Mouse (Mus musculus) myocyte (in vitro differentiated cells): ENCODE data around the gene Olfr49. TPM values are rescaled to one million over a fixed set of nuclear protein-coding genes. Genes with fewer than 3 reads are reported as not detected.

Experiments
- H3K27me3 ChIP-seq: one replicate; pipeline ENCODE4 v1.6.1; 2011; ENCODE audit not compliant: control insufficient read depth, insufficient read depth, insufficient read length
- H3K36me3 ChIP-seq: one replicate; pipeline ENCODE4 v1.6.1; 2011; ENCODE audit not compliant: control insufficient read depth, insufficient read depth
- H3K4me2 ChIP-seq: one replicate; pipeline ENCODE4 v1.6.1; 2011; ENCODE audit warnings: low read depth, control low read depth
- H3K4me3 ChIP-seq: one replicate; pipeline ENCODE4 v1.5.1; 2011; ENCODE audit warnings: mild to moderate bottlenecking, control low read depth, moderate library complexity
- H3K79me2 ChIP-seq: one replicate; pipeline ENCODE4 v1.6.1; 2011; ENCODE audit not compliant: control insufficient read depth, insufficient read depth
- H3ac ChIP-seq: one replicate; pipeline ENCODE4 v1.6.1; 2011; ENCODE audit not compliant: control insufficient read depth, insufficient read length
- CEBPB ChIP-seq: IDR thresholded peaks from 2 replicates; pipeline ENCODE4 v1.6.1; 2011; ENCODE audit warnings: mild to moderate bottlenecking, moderate library complexity; ENCODE audit not compliant: poor library complexity, insufficient read depth, severe bottlenecking
- E2F4 ChIP-seq: IDR thresholded peaks from one replicate; pipeline ENCODE4 v1.6.1; 2011; ENCODE audit warnings: mild to moderate bottlenecking, control low read depth, moderate library complexity; ENCODE audit not compliant: insufficient read depth
- MAX ChIP-seq: IDR thresholded peaks from one replicate; pipeline ENCODE4 v1.6.1; 2011; ENCODE audit warnings: low read depth, mild to moderate bottlenecking, control low read depth
- MYOD1 ChIP-seq, 3 experiments: IDR thresholded peaks; one replicate each; pipeline ENCODE4 v1.6.1; 2011; ENCODE audit warnings: control low read depth in 2 of 3, low read depth in 2 of 3, mild to moderate bottlenecking in 2 of 3, moderate library complexity in 1 of 3; ENCODE audit not compliant: insufficient read length in 2 of 3, control insufficient read depth in 1 of 3
- MYOG ChIP-seq, 3 experiments: IDR thresholded peaks; one replicate each; pipeline ENCODE4 v1.6.1; 2011; ENCODE audit warnings: control low read depth in 2 of 3, low read depth in 2 of 3, mild to moderate bottlenecking in 2 of 3; ENCODE audit not compliant: insufficient read length in 2 of 3, control insufficient read depth in 1 of 3, insufficient read depth in 1 of 3
- POLR2A ChIP-seq: IDR thresholded peaks from one replicate; pipeline ENCODE4 v1.6.1; 2011; ENCODE audit warnings: low read depth, mild to moderate bottlenecking, control low read depth, moderate library complexity; ENCODE audit not compliant: insufficient read length
- POLR2AphosphoS2 ChIP-seq: IDR thresholded peaks from one replicate; pipeline ENCODE4 v1.6.1; 2011; ENCODE audit warnings: low read depth, control low read depth; ENCODE audit not compliant: insufficient read length
- REST ChIP-seq: IDR thresholded peaks from one replicate; pipeline ENCODE4 v1.6.1; 2011; ENCODE audit warnings: mild to moderate bottlenecking, control low read depth, moderate library complexity; ENCODE audit not compliant: insufficient read depth, insufficient read length
- SRF ChIP-seq: IDR thresholded peaks from one replicate; pipeline ENCODE4 v1.6.1; 2011; ENCODE audit warnings: low read depth; ENCODE audit not compliant: control insufficient read depth, insufficient read length
- TCF12 ChIP-seq: IDR thresholded peaks from one replicate; pipeline ENCODE4 v1.6.1; 2011; ENCODE audit warnings: mild to moderate bottlenecking, control low read depth; ENCODE audit not compliant: poor library complexity, insufficient read depth, severe bottlenecking
- TCF3 ChIP-seq: IDR thresholded peaks from one replicate; pipeline ENCODE4 v1.6.1; 2011; ENCODE audit warnings: low read depth, control low read depth; ENCODE audit not compliant: insufficient read length
- USF1 ChIP-seq: IDR thresholded peaks from one replicate; pipeline ENCODE4 v1.6.1; 2011; ENCODE audit warnings: low read depth, mild to moderate bottlenecking, control low read depth, moderate library complexity
- polyA plus RNA-seq: library from polyadenylated mRNA; unstranded; fragments of >200 nt; fragmentation: generic; extraction: Trizol; gene quantifications from one replicate; pipeline ENCODE4 v1.2.1, GENCODE M21; 2012; ENCODE audit warnings: missing spikeins

Olfr49 gene
- polyA plus RNA-seq, 1 experiment: not detected

DNA sequence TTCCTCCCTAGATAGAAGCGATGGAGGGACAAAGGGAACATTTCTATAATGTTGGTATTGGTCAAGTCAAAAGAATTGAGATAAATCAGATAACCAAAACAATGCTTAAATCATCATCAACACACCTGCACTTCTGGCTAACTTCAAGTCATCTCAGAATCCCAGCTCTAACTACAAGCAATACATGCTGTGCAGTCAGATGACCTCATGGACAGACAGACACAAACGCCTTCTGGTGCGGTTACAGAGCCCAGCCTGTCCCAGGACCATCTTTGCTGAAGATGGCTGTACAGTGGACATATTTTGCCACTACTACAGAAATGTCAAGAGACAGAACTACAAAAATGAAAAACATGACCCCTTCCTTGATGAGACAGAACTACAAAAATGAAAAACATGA, 14.3 kb downstream of the Olfr49 start:
- no peak for TF ChIP-seq SRF
- no peak for TF ChIP-seq MYOD1 (IDR thresholded peaks at IDR 0.05; ENCODE audit: control insufficient read depth in 1 of 3, insufficient read length in 2 of 3, low read depth in 2 of 3)
- no peak overlapping the region for H3K4me3 ChIP-seq
- H3K27me3 ChIP-seq: no peaks in the 10 kb centered on the region
- H3K4me2 ChIP-seq: no peak overlapping the region
- H3K36me3 ChIP-seq: no peaks in the 10 kb centered on the region
- no peak overlapping the region for H3ac ChIP-seq
- no peaks in the 10 kb centered on the region for H3K79me2 ChIP-seq

DNA sequence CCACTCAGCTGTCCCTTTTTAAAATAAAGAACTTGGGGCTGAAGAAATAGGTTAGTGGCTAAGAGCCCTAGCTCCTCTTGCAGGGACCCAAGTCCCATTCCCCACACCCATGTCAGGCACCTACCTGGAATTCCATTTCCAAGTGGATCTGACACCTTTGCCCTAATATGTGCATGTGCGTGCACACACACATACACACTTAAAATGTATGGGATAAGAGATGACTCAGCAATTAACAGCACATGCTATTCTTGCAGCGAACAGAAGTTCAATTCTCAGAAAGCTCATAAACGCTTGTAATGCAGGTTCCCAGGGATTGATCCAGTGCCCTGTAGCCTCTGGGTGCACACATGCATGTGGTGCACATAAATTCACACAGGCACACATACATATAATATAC, 15.2 kb downstream of the Olfr49 start:
- Histone ChIP-seq H3K4me2 (no peak overlapping the region), H3K4me3 (no peak overlapping the region), H3K79me2 (no peaks in the 10 kb centered on the region), H3K36me3 (no peaks in the 10 kb centered on the region), H3ac (no peak overlapping the region), H3K27me3 (no peaks in the 10 kb centered on the region)
- no peak for TF ChIP-seq TCF3

DNA sequence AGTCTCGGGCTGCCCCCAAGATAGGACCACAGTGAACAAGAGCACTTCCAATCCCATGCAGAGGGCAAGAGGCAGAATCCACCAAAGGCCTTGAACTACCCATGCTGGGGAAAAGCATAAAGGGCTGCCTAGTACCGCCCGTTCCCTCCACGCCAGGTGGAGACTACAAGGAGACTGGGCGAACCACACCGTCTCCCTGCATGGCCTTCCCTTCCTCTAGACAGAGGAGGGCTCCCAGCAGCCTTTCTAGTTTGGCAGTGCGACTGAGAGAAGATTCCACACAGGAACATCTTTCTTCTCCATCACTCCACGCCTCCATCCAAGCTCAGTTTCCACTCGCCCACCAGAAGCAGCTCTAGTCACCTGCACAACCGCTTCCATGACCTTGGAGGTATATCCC, 16.8 kb downstream of the Olfr49 start:
- no peaks in the 10 kb centered on the region for H3K36me3 ChIP-seq
- no peak overlapping the region for H3K4me3 ChIP-seq
- no peak for TF ChIP-seq POLR2A
- H3K27me3 ChIP-seq: no peaks in the 10 kb centered on the region
- no peak overlapping the region for H3ac ChIP-seq
- no peak overlapping the region for H3K4me2 ChIP-seq
- no peaks in the 10 kb centered on the region for H3K79me2 ChIP-seq

DNA sequence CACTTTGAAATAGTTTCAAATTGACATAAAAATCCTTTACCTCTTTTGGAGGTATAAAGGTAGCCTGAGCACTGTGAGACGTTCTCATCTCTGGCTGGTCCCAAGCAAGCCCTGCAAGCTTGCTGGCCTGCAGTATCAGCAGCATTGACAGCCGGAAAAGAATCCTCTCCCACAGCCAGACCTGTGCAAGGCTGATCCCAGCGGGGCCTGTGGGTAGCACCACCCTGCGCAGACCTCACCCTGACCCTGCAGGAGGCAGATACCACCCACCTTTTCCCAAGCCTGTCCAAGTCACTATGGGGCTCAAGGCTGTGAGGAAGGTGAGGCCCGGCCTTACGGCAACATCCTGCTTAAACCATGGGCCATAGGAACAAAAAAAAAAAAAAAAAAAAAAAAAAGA, 18.8 kb downstream of the Olfr49 start:
- no peaks in the 10 kb centered on the region for H3K36me3 ChIP-seq

DNA sequence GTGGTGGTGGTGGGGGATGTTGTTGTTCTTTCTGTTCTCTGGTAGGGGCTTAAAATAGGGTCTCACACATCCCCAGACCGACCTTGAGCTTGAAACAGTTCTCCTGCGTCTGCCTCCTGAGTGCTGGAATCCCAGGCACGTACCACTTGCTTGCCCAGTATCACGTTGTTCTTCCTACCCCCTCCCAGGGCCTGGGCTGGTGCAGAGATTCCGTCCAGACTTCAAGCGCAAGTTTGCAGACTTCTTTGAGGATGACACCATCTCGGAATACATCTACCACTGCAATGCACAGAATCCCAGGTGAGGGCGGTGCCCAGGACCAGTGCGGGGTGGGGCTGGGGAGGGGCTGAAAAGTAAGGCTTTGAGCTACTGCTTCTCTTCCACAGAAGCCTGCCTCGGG, 19.6 kb downstream of the Olfr49 start:
- H3K4me2 ChIP-seq: no peak overlapping the region
- no peaks in the 10 kb centered on the region for H3K27me3 ChIP-seq
- no peaks in the 10 kb centered on the region for H3K79me2 ChIP-seq
- TF ChIP-seq MYOD1 (IDR thresholded peaks at IDR 0.05; ENCODE audit: control insufficient read depth in 1 of 3, insufficient read length in 2 of 3, low read depth in 2 of 3) (no peak), TCF12 (no peak), SRF (no peak), MYOG (IDR thresholded peaks at IDR 0.05; ENCODE audit: control insufficient read depth in 1 of 3, insufficient read depth in 1 of 3, insufficient read length in 2 of 3, low read depth in 2 of 3) (no peak), TCF3 (no peak)
- no peaks in the 10 kb centered on the region for H3K36me3 ChIP-seq
- no peak overlapping the region for H3ac ChIP-seq
- H3K4me3 ChIP-seq: no peak overlapping the region

More for the DNA sequence above, 18.8 kb downstream of the Olfr49 start:
- Histone ChIP-seq H3K4me3 (no peak overlapping the region), H3K27me3 (no peaks in the 10 kb centered on the region), H3K79me2 (no peaks in the 10 kb centered on the region), H3K4me2 (no peak overlapping the region), H3ac (no peak overlapping the region)
- TF ChIP-seq MYOD1 (IDR thresholded peaks at IDR 0.05; ENCODE audit: control insufficient read depth in 1 of 3, insufficient read length in 2 of 3, low read depth in 2 of 3): no peak
- TF ChIP-seq REST: no peak
- no peak for TF ChIP-seq POLR2A
- TF ChIP-seq POLR2AphosphoS2: no peak
- no peak for TF ChIP-seq MYOG (IDR thresholded peaks at IDR 0.05; ENCODE audit: control insufficient read depth in 1 of 3, insufficient read depth in 1 of 3, insufficient read length in 2 of 3, low read depth in 2 of 3)

DNA sequence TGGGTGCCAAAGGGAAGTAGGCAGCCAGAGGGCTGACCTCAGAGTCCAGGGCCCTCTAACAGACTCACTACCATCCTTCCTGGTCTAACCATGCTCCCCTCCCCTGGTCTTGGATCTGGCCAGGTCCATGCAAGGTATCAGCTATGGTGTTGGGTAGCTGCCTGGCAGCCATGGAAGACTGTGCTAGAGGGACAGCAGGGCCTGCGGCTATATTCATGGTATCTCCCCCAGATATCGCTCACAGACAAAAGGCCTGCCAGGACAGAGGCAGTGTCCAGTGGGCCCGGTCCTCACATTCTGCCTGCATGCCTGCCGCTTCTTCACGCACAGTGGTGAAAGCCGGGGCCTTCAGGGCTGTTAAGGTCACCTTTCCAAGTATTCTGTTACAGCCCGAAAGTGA, 20.5 kb downstream of the Olfr49 start:
- no peak overlapping the region for H3ac ChIP-seq
- H3K4me3 ChIP-seq: no peak overlapping the region
- H3K4me2 ChIP-seq: no peak overlapping the region
- TF ChIP-seq CEBPB: no peak
- no peak for TF ChIP-seq REST
- no peak for TF ChIP-seq TCF3
- TF ChIP-seq POLR2A: no peak
- no peak for TF ChIP-seq USF1
- no peak for TF ChIP-seq MAX
- TF ChIP-seq SRF: no peak
- TF ChIP-seq MYOD1 (IDR thresholded peaks at IDR 0.05; ENCODE audit: control insufficient read depth in 1 of 3, insufficient read length in 2 of 3, low read depth in 2 of 3): no peak
- no peak for TF ChIP-seq MYOG (IDR thresholded peaks at IDR 0.05; ENCODE audit: control insufficient read depth in 1 of 3, insufficient read depth in 1 of 3, insufficient read length in 2 of 3, low read depth in 2 of 3)
- no peak for TF ChIP-seq E2F4
- no peak for TF ChIP-seq POLR2AphosphoS2
- H3K79me2 ChIP-seq: no peaks in the 10 kb centered on the region
- H3K36me3 ChIP-seq: no peaks in the 10 kb centered on the region
- no peaks in the 10 kb centered on the region for H3K27me3 ChIP-seq
